Mouse (Mus musculus) adrenal gland, adult 18-20 months (tissue): ENCODE results near the gene Ppp1r37. TPM values are rescaled to one million over a fixed set of nuclear protein-coding genes. Genes with fewer than 3 reads are reported as not detected.

Source experiments
- DNase-seq, 2 experiments: peaks; one replicate each; pipeline ENCODE4 v3.0.0; 2021 to 2022; ENCODE audit warnings: low spot score in 2 of 2
- total RNA-seq, 2 experiments: library from RNA; stranded (reverse); gene quantifications; 1 replicate in 1 of 2; 2 replicates in 1 of 2; pipeline ENCODE4 v1.2.3; 2021

The Ppp1r37 gene
- total RNA-seq, 2 experiments from 2014 or later: 72.8 to 73.6 TPM

GRCm38 (mm10) chr7:19503481-19504068, 59.3 kb downstream of the Ppp1r37 start:
- DNase-seq: peak; percentile 53 to 57

- DNase-seq: peak in 1 of 2 experiments; percentile 55
Observed at GRCm38 (mm10) chr7:19501658-19502057, 61.2 kb downstream of the Ppp1r37 start.

GRCm38 (mm10) chr7:19500420-19501363, 62.2 kb downstream of the Ppp1r37 start:
- no peak for DNase-seq

GRCm38 (mm10) chr7:19498326-19498725, 64.5 kb downstream of the Ppp1r37 start:
- DNase-seq: peak in 1 of 2 experiments; percentile 50

DNA sequence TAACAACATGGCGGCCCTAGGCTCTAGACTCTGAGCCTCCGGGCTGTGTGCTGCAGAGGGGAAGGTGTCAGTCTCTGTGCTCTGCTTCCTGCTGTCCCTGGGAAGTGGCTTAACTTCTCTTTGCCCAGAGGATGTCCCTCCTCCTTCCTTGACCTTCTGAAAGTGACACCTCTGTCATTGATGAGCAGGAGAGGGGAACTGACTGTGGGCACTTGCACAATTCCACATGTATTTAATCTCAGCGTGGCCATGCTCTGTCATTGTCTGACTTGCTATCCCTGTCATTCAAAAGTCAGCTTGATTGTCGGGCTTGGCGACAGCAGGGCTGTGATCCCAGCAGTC, 66.7 kb downstream of the Ppp1r37 start:
- no peak for DNase-seq

GRCm38 (mm10) chr7:19495521-19496213, 67.2 kb downstream of the Ppp1r37 start:
- DNase-seq: peak; percentile 51 to 64

DNA sequence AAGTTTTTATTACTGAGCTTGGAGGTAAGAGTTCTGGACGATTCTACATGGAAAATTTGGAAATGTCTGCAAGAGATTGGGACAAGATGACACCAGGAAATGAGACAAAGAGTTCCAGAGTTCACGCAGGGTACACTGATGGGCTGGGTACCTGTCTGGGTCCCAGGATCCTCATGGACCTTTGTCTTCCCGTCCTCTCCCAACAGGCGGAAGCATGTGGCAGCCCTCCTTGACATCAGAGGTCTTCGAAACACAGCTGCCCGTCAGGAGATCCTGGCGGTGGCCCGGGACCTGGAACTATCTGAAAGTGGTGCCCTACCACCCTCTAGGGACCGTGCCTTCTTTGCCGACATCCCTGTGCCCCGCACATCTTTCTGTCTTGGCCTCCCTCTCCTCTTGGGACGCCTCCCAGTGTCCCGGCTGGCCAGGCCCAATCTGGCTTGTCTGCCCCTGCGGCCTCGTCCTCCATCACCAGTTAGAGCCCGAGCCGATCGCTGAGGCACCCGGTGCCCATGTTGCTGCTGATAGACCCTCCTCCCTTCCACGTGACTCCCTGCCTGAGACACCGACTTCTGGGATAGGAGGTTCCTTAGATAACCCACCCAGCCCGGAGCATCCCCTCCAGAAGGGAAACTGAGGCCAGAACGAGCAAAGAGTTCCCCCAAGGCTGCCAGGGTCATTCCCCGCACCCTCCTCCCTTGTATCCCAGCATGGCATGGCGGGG, 68.0 kb downstream of the Ppp1r37 start:
- DNase-seq: no peak

- DNase-seq: peak; percentile 55 to 63
Observed at GRCm38 (mm10) chr7:19491731-19492130, 71.1 kb downstream of the Ppp1r37 start.

DNA sequence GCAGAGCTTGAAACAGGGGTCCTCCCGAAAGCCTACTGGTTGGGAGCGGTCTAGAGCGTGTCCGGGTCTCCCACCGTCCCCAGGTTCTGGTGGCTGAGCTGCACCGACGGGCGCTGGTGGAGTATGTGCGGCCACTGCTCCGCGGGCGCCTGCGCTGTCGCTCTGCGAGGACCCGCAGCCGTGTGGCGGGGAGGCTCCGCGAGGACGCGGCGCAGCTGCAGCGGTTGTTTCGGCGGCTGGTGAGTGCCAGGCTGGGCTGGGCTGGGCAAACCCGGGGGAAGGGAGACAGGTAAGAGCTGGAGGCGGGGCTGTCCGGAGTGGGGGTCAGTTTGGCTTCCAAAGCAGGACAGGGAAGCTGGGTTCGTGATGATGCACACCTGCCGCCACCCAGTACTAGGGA, 73.4 kb downstream of the Ppp1r37 start:
- no peak for DNase-seq

DNA sequence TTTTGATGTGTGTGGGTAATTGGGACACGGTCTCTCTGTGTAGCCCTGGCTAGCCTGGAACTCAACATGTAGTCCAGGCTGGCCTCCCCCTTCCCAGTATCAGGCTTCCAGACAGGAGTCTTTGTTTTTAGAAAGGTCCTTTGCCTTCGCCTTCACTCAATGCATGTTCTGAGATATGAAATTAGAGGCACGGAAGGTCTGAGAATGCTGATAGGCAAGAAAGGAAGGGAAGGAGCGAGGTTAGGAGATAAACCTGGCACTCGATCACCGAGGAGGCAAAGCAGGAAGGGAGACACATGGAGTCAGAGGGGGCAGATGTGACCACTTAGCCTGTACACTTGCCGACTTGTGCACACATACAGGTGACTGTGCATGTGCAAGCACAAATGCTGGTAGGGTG, 76.3 kb downstream of the Ppp1r37 start:
- no peak for DNase-seq

- no peak for DNase-seq
Observed at GRCm38 (mm10) chr7:19485488-19485887, 77.4 kb downstream of the Ppp1r37 start.

GRCm38 (mm10) chr7:19483281-19483680, 79.6 kb downstream of the Ppp1r37 start:
- no peak for DNase-seq

Other genes with a start within 250 kb of the Ppp1r37 start
- 10 to 100 TPM; 31.2 to 41.0 TPM for gene Ercc1, start 218.3 kb downstream of the Ppp1r37 start, total RNA-seq
- 10 to 100 TPM; 13.3 to 13.7 TPM for gene Cd3eap, start 203.6 kb downstream of the Ppp1r37 start, total RNA-seq
- 1 to 10 TPM; 5.9 to 6.7 TPM for gene Ppp1r13l, start 203.3 kb downstream of the Ppp1r37 start, total RNA-seq
- 10 to 100 TPM; 27.1 to 30.9 TPM for gene Ercc2, start 181.1 kb downstream of the Ppp1r37 start, total RNA-seq
- gene Klc3, start 159.0 kb downstream of the Ppp1r37 start, total RNA-seq: 1 to 10 TPM; 1.3 to 3.7 TPM
- gene Ckm, start 158.3 kb downstream of the Ppp1r37 start, total RNA-seq: 10 to 100 TPM in 1 of 2 experiments, not detected in 1; 14.7 TPM
- 10 to 100 TPM; 35.9 to 54.0 TPM for gene Mark4, start 104.3 kb downstream of the Ppp1r37 start, total RNA-seq
- gene Exoc3l2, start 99.7 kb downstream of the Ppp1r37 start, total RNA-seq: 10 to 100 TPM; 31.7 to 36.8 TPM
- 10 to 100 TPM in 1 of 2 experiments, 1 to 10 TPM in 1; 8.4 to 10.0 TPM for gene Bloc1s3, start 54.7 kb downstream of the Ppp1r37 start, total RNA-seq
- gene Trappc6a, start 54.7 kb downstream of the Ppp1r37 start, total RNA-seq: 10 to 100 TPM; 70.0 to 92.4 TPM
- gene Nkpd1, start 45.2 kb downstream of the Ppp1r37 start, total RNA-seq: under 1 TPM in 1 of 2 experiments, not detected in 1; 0.17 TPM
- gene Zfp296, start 14.2 kb upstream of the Ppp1r37 start, total RNA-seq: 1 to 10 TPM in 1 of 2 experiments, under 1 TPM in 1; 0.46 to 1.2 TPM
- gene Gemin7, start 14.5 kb upstream of the Ppp1r37 start, total RNA-seq: 10 to 100 TPM; 66.7 to 85.1 TPM
- gene Clasrp, start 41.4 kb upstream of the Ppp1r37 start, total RNA-seq: 10 to 100 TPM; 36.5 to 36.9 TPM
- gene Relb, start 66.4 kb upstream of the Ppp1r37 start, total RNA-seq: 10 to 100 TPM; 31.9 TPM
- gene Clptm1, start 102.0 kb upstream of the Ppp1r37 start, total RNA-seq: 100 to 1,000 TPM; 136 to 157 TPM
- 1 to 10 TPM; 1.1 to 2.1 TPM for gene Apoc2, start 114.9 kb upstream of the Ppp1r37 start, total RNA-seq
- gene Gm44805, start 118.3 kb upstream of the Ppp1r37 start, total RNA-seq: under 1 TPM in 1 of 2 experiments, not detected in 1; 0.50 TPM
- 100 to 1,000 TPM in 1 of 2 experiments, 10 to 100 TPM in 1; 31.6 to 112 TPM for gene Apoc4, start 118.4 kb upstream of the Ppp1r37 start, total RNA-seq
- gene Apoc1, start 129.6 kb upstream of the Ppp1r37 start, total RNA-seq: 100 to 1,000 TPM; 156 to 789 TPM
- 1,000 to 10,000 TPM; 1,225 to 1,306 TPM for gene Apoe, start 136.1 kb upstream of the Ppp1r37 start, total RNA-seq
- gene Tomm40, start 152.4 kb upstream of the Ppp1r37 start, total RNA-seq: 100 to 1,000 TPM; 123 to 126 TPM
- 100 to 1,000 TPM in 1 of 2 experiments, 10 to 100 TPM in 1; 76.9 to 105 TPM for gene Nectin2, start 187.4 kb upstream of the Ppp1r37 start, total RNA-seq
- gene Bcam, start 207.9 kb upstream of the Ppp1r37 start, total RNA-seq: 10 to 100 TPM; 43.2 to 53.2 TPM
- under 1 TPM in 1 of 2 experiments, not detected in 1; 0.64 TPM for gene Cblc, start 233.7 kb upstream of the Ppp1r37 start, total RNA-seq